ENCODE assay signal across 26 mouse cellular contexts in genomic region chr10:114758614-114759013, GRCm38 (mm10). TPM values are rescaled to one million over a fixed set of nuclear protein-coding genes. Genes with fewer than 3 reads are reported as not detected.
A peak's percentile ranks its signal among the peaks of the same experiment; 100 is the strongest.
DNase-seq lines count a peak whose midpoint lies in the region; ATAC-seq and TF ChIP-seq lines count a peak whose summit lies in the region.
"Had no signal": no experiment of that assay in that cellular context is flagged by ENCODE, and none has a peak within 500 bp of the region (broad histone marks: within the 10 kb centered on the region; RNA-seq: fewer than 3 reads in every experiment).

No protein-coding gene starts in this region.

- no peaks in the 10 kb centered on the region for H3K27me3 ChIP-seq in heart, embryonic 10.5 days (ENCODE audit: insufficient read depth, poor library complexity, severe bottlenecking)
- H3K27me3 ChIP-seq in midbrain, embryonic 11.5 days (ENCODE audit: control insufficient read depth, insufficient read depth, low read length) = no peaks in the 10 kb centered on the region
- no peaks in the 10 kb centered on the region for H3K27me3 ChIP-seq in midbrain, embryonic 16.5 days (ENCODE audit: control insufficient read depth, insufficient read depth, low read depth, low read length)
- no peaks in the 10 kb centered on the region for H3K27me3 ChIP-seq in forebrain, postnatal 0 days (ENCODE audit: insufficient read depth, low read length)
- H3K27me3 ChIP-seq: kidney, embryonic 15.5 days; limb, embryonic 13.5 days; liver, embryonic 13.5 days had no signal

- no peak overlapping the region for H3K4me2 ChIP-seq in midbrain, embryonic 11.5 days
- H3K4me2 ChIP-seq in midbrain, embryonic 16.5 days (ENCODE audit: low read length) = no peak overlapping the region
- peak overlapping the region; percentile 24 for H3K4me2 ChIP-seq in forebrain, postnatal 0 days (ENCODE audit: low read depth)
- H3K4me2 ChIP-seq: heart, embryonic 11.5 days; kidney, embryonic 15.5 days; limb, embryonic 13.5 days; liver, embryonic 13.5 days had no signal

- no peaks in the 10 kb centered on the region for H3K36me3 ChIP-seq in heart, embryonic 10.5 days
- no peaks in the 10 kb centered on the region for H3K36me3 ChIP-seq in midbrain, embryonic 11.5 days (ENCODE audit: control insufficient read depth, insufficient read depth, low read length)
- no peaks in the 10 kb centered on the region for H3K36me3 ChIP-seq in midbrain, embryonic 16.5 days (ENCODE audit: control insufficient read depth, insufficient read depth, low read length)
- H3K36me3 ChIP-seq in forebrain, postnatal 0 days (ENCODE audit: insufficient read depth) = no peaks in the 10 kb centered on the region
- H3K36me3 ChIP-seq: embryonic facial prominence, embryonic 10.5 days; kidney, embryonic 15.5 days; limb, embryonic 13.5 days; liver, embryonic 13.5 days had no signal

- H3K4me3 ChIP-seq in heart, embryonic 10.5 days = no peak overlapping the region
- H3K4me3 ChIP-seq in midbrain, embryonic 11.5 days (ENCODE audit: low read depth, low read length) = no peak overlapping the region
- no peak overlapping the region for H3K4me3 ChIP-seq in midbrain, embryonic 16.5 days (ENCODE audit: low read depth, low read length)
- no peak overlapping the region for H3K4me3 ChIP-seq in forebrain, postnatal 0 days (ENCODE audit: low read depth, low read length)
- H3K4me3 ChIP-seq: embryonic facial prominence, embryonic 10.5 days; kidney, embryonic 15.5 days; limb, embryonic 13.5 days; liver, embryonic 13.5 days had no signal

- WGBS in heart, embryonic 10.5 days = 83% methylated on average over 9 of the region's 9 CpGs
- WGBS in midbrain, embryonic 11.5 days = 91% methylated on average over 9 of the region's 9 CpGs
- 85% methylated on average over 9 of the region's 9 CpGs for WGBS in midbrain, embryonic 16.5 days
- WGBS in forebrain, postnatal 0 days = 48% methylated on average over 9 of the region's 9 CpGs

- no peaks in the 10 kb centered on the region for H3K9me3 ChIP-seq in heart, embryonic 10.5 days
- H3K9me3 ChIP-seq in midbrain, embryonic 11.5 days (ENCODE audit: control insufficient read depth, low read length) = no peaks in the 10 kb centered on the region
- no peaks in the 10 kb centered on the region for H3K9me3 ChIP-seq in midbrain, embryonic 16.5 days (replicated peaks; ENCODE audit: control insufficient read depth, low read length, poor library complexity, severe bottlenecking)
- no peaks in the 10 kb centered on the region for H3K9me3 ChIP-seq in forebrain, postnatal 0 days (ENCODE audit: low read length)
- H3K9me3 ChIP-seq: embryonic facial prominence, embryonic 10.5 days; kidney, embryonic 15.5 days; limb, embryonic 13.5 days; liver, embryonic 13.5 days had no signal

- DNase-seq in cerebellum, adult 9-10 months = peak; percentile 39
- no peak for DNase-seq in cerebellum, postnatal 36 days
- peak; percentile 25 for DNase-seq in heart, adult 11 months
- no peak for DNase-seq in heart, embryonic 10.5 days (ENCODE audit: low spot score)
- DNase-seq in midbrain, embryonic 11.5 days (ENCODE audit: low spot score, missing footprints) = peak; percentile 71
- DNase-seq in forebrain, postnatal 0 days = peak; percentile 38
- DNase-seq in right cerebral cortex, adult 18-20 months = no peak
- DNase-seq: adrenal gland, adult 2 months; cerebellum, adult 8-10 months; kidney, postnatal 36 days; layer of hippocampus, postnatal 36 days; liver, embryonic 13.5 days; lung, adult 2 months; right cerebral cortex, postnatal 4 days; thymus, postnatal 25 days had no signal

- no peak for ATAC-seq in midbrain, embryonic 11.5 days (ENCODE audit: low FRiP score)
- ATAC-seq in midbrain, embryonic 16.5 days = no peak
- peak; percentile 38; the same call in 1 of the 2 replicates for ATAC-seq in forebrain, postnatal 0 days
- ATAC-seq: hindbrain, embryonic 16.5 days; intestine, postnatal 0 days; Patski had no signal

- TF ChIP-seq CTCF in forebrain, postnatal 0 days (IDR thresholded peaks at IDR 0.05; ENCODE audit: low read depth) = no peak

- H3K27ac ChIP-seq in heart, embryonic 10.5 days = no peak overlapping the region
- H3K27ac ChIP-seq in midbrain, embryonic 11.5 days (ENCODE audit: low read depth, low read length) = no peak overlapping the region
- H3K27ac ChIP-seq in midbrain, embryonic 16.5 days (ENCODE audit: low read length) = no peak overlapping the region
- no peak overlapping the region for H3K27ac ChIP-seq in forebrain, postnatal 0 days (ENCODE audit: low read depth, low read length)
- H3K27ac ChIP-seq: embryonic facial prominence, embryonic 10.5 days; kidney, embryonic 15.5 days; limb, embryonic 13.5 days; liver, embryonic 13.5 days had no signal

- no peak overlapping the region for H3K9ac ChIP-seq in midbrain, embryonic 11.5 days (ENCODE audit: low read length)
- H3K9ac ChIP-seq in midbrain, embryonic 16.5 days (ENCODE audit: low read depth, low read length) = no peak overlapping the region
- no peak overlapping the region for H3K9ac ChIP-seq in forebrain, postnatal 0 days
- H3K9ac ChIP-seq: kidney, embryonic 15.5 days; limb, embryonic 13.5 days; liver, embryonic 13.5 days had no signal

- no peaks in the 10 kb centered on the region for H3K4me1 ChIP-seq in heart, embryonic 10.5 days
- H3K4me1 ChIP-seq in midbrain, embryonic 11.5 days (ENCODE audit: control insufficient read depth, insufficient read depth, low read length) = no peaks in the 10 kb centered on the region
- H3K4me1 ChIP-seq in midbrain, embryonic 16.5 days (ENCODE audit: control insufficient read depth, insufficient read depth, low read length) = no peaks in the 10 kb centered on the region
- peaks cover 6% of the 10 kb centered on the region; the same call in 1 of the 2 replicates for H3K4me1 ChIP-seq in forebrain, postnatal 0 days (ENCODE audit: insufficient read depth)
- H3K4me1 ChIP-seq: kidney, embryonic 15.5 days; limb, embryonic 13.5 days; liver, embryonic 13.5 days had no signal

RNA-seq across cellular contexts. Expression of gene Trhde, which starts 43.5 kb away (rescaled TPM):
- polyA plus RNA-seq in heart, embryonic 10.5 days (2016; fragmentation: Nextera tagmentation; extraction: Ambion mirVana) = 0.06 TPM in 1 of 2 replicates, not detected in the other
- polyA plus RNA-seq in midbrain, embryonic 11.5 days (2014; fragmentation: Nextera tagmentation; extraction: Ambion mirVana) = 0.63 and 0.69 TPM in 2 replicates
- polyA plus RNA-seq in midbrain, embryonic 16.5 days (2015; fragmentation: Nextera tagmentation; extraction: Ambion mirVana) = 6.7 and 7.8 TPM in 2 replicates
- total RNA-seq in forebrain, postnatal 0 days (2014; rRNA removed) = 10.9 and 15.5 TPM in 2 replicates
- 1.4 and 3.1 TPM in 2 replicates for polyA plus RNA-seq in forebrain, postnatal 0 days (2015; fragmentation: Nextera tagmentation; extraction: Ambion mirVana)
- total RNA-seq: ES-E14; hematopoietic stem cell, adult 5-6 weeks; megakaryocyte, adult 5-6 weeks had no signal
- polyA plus RNA-seq: liver, embryonic 13.5 days; lung, adult 2 months; Patski had no signal

Comparison
In these comparisons a context has a peak if more than half of its experiments do, and no peak if none do; other contexts are left out.
1. DNase-seq: peak in cerebellum, adult 9-10 months (single experiment), heart, adult 11 months (single experiment), midbrain, embryonic 11.5 days (single experiment) and forebrain, postnatal 0 days (single experiment); none in cerebellum, postnatal 36 days (0 of 2), heart, embryonic 10.5 days (single experiment) and right cerebral cortex, adult 18-20 months (single experiment).